Mouse (Mus musculus): Measurements from ENCODE around the gene Ccdc13. TPM values are rescaled to one million over a fixed set of nuclear protein-coding genes. Genes with fewer than 3 reads are reported as not detected.

Gene Ccdc13
- total and polyA plus RNA-seq, 2 experiments from 2014 or later = 4.7 to 5.2 TPM

GRCm38 (mm10) chr9:121847138-121847537, 7.9 kb upstream of the Ccdc13 start:
- no peaks in the 10 kb centered on the region for H3K27me3 ChIP-seq (ENCODE audit: insufficient read depth, low read length)
- WGBS = 92% methylated on average over 4 of the region's 4 CpGs
- no peak overlapping the region for H3K27ac ChIP-seq (ENCODE audit: low read depth, low read length)
- ATAC-seq (no peak), DNase-seq (no peak)
- no peak overlapping the region for H3K4me3 ChIP-seq (ENCODE audit: low read depth, low read length)
- no peak overlapping the region for H3K9ac ChIP-seq
- no peaks in the 10 kb centered on the region for H3K4me1 ChIP-seq (ENCODE audit: insufficient read depth)
- no peak for TF ChIP-seq CTCF (IDR thresholded peaks at IDR 0.05; ENCODE audit: low read depth)
- H3K9me3 ChIP-seq (ENCODE audit: low read length) = no peaks in the 10 kb centered on the region
- H3K36me3 ChIP-seq (ENCODE audit: insufficient read depth) = peaks cover 36% of the 10 kb centered on the region
- H3K4me2 ChIP-seq (ENCODE audit: low read depth) = no peak overlapping the region

GRCm38 (mm10) chr9:121846526-121847118, 7.4 kb upstream of the Ccdc13 start:
- no peak overlapping the region for H3K27ac ChIP-seq (ENCODE audit: low read depth, low read length)
- DNase-seq (peak; percentile 69), ATAC-seq (peak; percentile 71)
- H3K4me1 ChIP-seq (ENCODE audit: insufficient read depth) = no peaks in the 10 kb centered on the region
- WGBS = 55% methylated on average over 10 of the region's 10 CpGs
- H3K9ac ChIP-seq = no peak overlapping the region
- H3K4me2 ChIP-seq (ENCODE audit: low read depth) = no peak overlapping the region
- no peak overlapping the region for H3K4me3 ChIP-seq (ENCODE audit: low read depth, low read length)
- no peaks in the 10 kb centered on the region for H3K9me3 ChIP-seq (ENCODE audit: low read length)
- TF ChIP-seq CTCF (IDR thresholded peaks at IDR 0.05; ENCODE audit: low read depth) = peak; percentile 78
- no peaks in the 10 kb centered on the region for H3K27me3 ChIP-seq (ENCODE audit: insufficient read depth, low read length)
- peaks cover 32% of the 10 kb centered on the region for H3K36me3 ChIP-seq (ENCODE audit: insufficient read depth)

- no peak overlapping the region for H3K4me3 ChIP-seq (ENCODE audit: low read depth, low read length)
- H3K27me3 ChIP-seq (ENCODE audit: insufficient read depth, low read length) = no peaks in the 10 kb centered on the region
- no peak for DNase-seq
- no peak overlapping the region for H3K4me2 ChIP-seq (ENCODE audit: low read depth)
- no peaks in the 10 kb centered on the region; the same call in 1 of the 2 replicates for H3K4me1 ChIP-seq (ENCODE audit: insufficient read depth)
- no peak overlapping the region for H3K27ac ChIP-seq (ENCODE audit: low read depth, low read length)
- H3K9ac ChIP-seq = no peak overlapping the region
- peaks cover 5% of the 10 kb centered on the region; the same call in 1 of the 2 replicates for H3K36me3 ChIP-seq (ENCODE audit: insufficient read depth)
- TF ChIP-seq CTCF (IDR thresholded peaks at IDR 0.05; ENCODE audit: low read depth) = peak; percentile 52
- H3K9me3 ChIP-seq (ENCODE audit: low read length) = no peaks in the 10 kb centered on the region
- ATAC-seq = no peak
- 96% methylated on average over 2 of the region's 2 CpGs for WGBS
Measured at GRCm38 (mm10) chr9:121842914-121843313, 3.7 kb upstream of the Ccdc13 start.

GRCm38 (mm10) chr9:121839622-121839965, 333 bp upstream of the Ccdc13 start:
- 32% methylated on average over 7 of the region's 7 CpGs for WGBS
- Histone ChIP-seq H3K36me3 (ENCODE audit: insufficient read depth) (no peaks in the 10 kb centered on the region), H3K4me2 (ENCODE audit: low read depth) (peak overlapping the region; percentile 56), H3K27me3 (ENCODE audit: insufficient read depth, low read length) (no peaks in the 10 kb centered on the region), H3K27ac (ENCODE audit: low read depth, low read length) (no peak overlapping the region), H3K4me1 (ENCODE audit: insufficient read depth) (no peaks in the 10 kb centered on the region; the same call in 1 of the 2 replicates), H3K4me3 (ENCODE audit: low read depth, low read length) (peak overlapping the region; percentile 46), H3K9me3 (ENCODE audit: low read length) (no peaks in the 10 kb centered on the region), H3K9ac (peak overlapping the region; percentile 62)
- TF ChIP-seq CTCF (IDR thresholded peaks at IDR 0.05; ENCODE audit: low read depth) = no peak
- peak; percentile 54 for ATAC-seq
- no peak for DNase-seq

- WGBS = 92% methylated on average over 6 of the region's 6 CpGs
- H3K9me3 ChIP-seq (ENCODE audit: low read length) = no peaks in the 10 kb centered on the region
- DNase-seq = no peak
- H3K4me3 ChIP-seq (ENCODE audit: low read depth, low read length) = no peak overlapping the region
- H3K4me2 ChIP-seq (ENCODE audit: low read depth) = no peak overlapping the region
- ATAC-seq = no peak
- H3K27ac ChIP-seq (ENCODE audit: low read depth, low read length) = no peak overlapping the region
- no peaks in the 10 kb centered on the region; the same call in 1 of the 2 replicates for H3K4me1 ChIP-seq (ENCODE audit: insufficient read depth)
- no peak for TF ChIP-seq CTCF (IDR thresholded peaks at IDR 0.05; ENCODE audit: low read depth)
- H3K27me3 ChIP-seq (ENCODE audit: insufficient read depth, low read length) = no peaks in the 10 kb centered on the region
- H3K9ac ChIP-seq = no peak overlapping the region
- no peaks in the 10 kb centered on the region for H3K36me3 ChIP-seq (ENCODE audit: insufficient read depth)
Measured at GRCm38 (mm10) chr9:121838008-121838407, 1.3 kb downstream of the Ccdc13 start.

GRCm38 (mm10) chr9:121833825-121834224, 5.4 kb downstream of the Ccdc13 start:
- Histone ChIP-seq H3K4me1 (ENCODE audit: insufficient read depth) (no peaks in the 10 kb centered on the region; the same call in 1 of the 2 replicates), H3K9me3 (ENCODE audit: low read length) (no peaks in the 10 kb centered on the region), H3K36me3 (ENCODE audit: insufficient read depth) (no peaks in the 10 kb centered on the region), H3K9ac (no peak overlapping the region), H3K4me2 (ENCODE audit: low read depth) (no peak overlapping the region), H3K27me3 (ENCODE audit: insufficient read depth, low read length) (no peaks in the 10 kb centered on the region), H3K27ac (ENCODE audit: low read depth, low read length) (no peak overlapping the region), H3K4me3 (ENCODE audit: low read depth, low read length) (no peak overlapping the region)
- DNase-seq (no peak), ATAC-seq (no peak)
- no peak for TF ChIP-seq CTCF (IDR thresholded peaks at IDR 0.05; ENCODE audit: low read depth)
- WGBS = 87% methylated on average over 11 of the region's 11 CpGs

- no peak overlapping the region for H3K4me3 ChIP-seq (ENCODE audit: low read depth, low read length)
- no peaks in the 10 kb centered on the region for H3K36me3 ChIP-seq (ENCODE audit: insufficient read depth)
- DNase-seq (peak; percentile 88), ATAC-seq (peak; percentile 67; the same call in 1 of the 2 replicates)
- WGBS = 30% methylated on average over 6 of the region's 6 CpGs
- no peaks in the 10 kb centered on the region for H3K4me1 ChIP-seq (ENCODE audit: insufficient read depth)
- H3K4me2 ChIP-seq (ENCODE audit: low read depth) = no peak overlapping the region
- H3K27ac ChIP-seq (ENCODE audit: low read depth, low read length) = no peak overlapping the region
- no peak overlapping the region for H3K9ac ChIP-seq
- no peaks in the 10 kb centered on the region for H3K27me3 ChIP-seq (ENCODE audit: insufficient read depth, low read length)
- peak; percentile 88 for TF ChIP-seq CTCF (IDR thresholded peaks at IDR 0.05; ENCODE audit: low read depth)
- H3K9me3 ChIP-seq (ENCODE audit: low read length) = no peaks in the 10 kb centered on the region
Measured at GRCm38 (mm10) chr9:121830956-121831293, 8.3 kb downstream of the Ccdc13 start.
